Mouse (Mus musculus) heart, adult 2 months (tissue): ENCODE data around the gene Paxbp1. TPM values are rescaled to one million over a fixed set of nuclear protein-coding genes. Genes with fewer than 3 reads are reported as not detected.

Source experiments
- DNase-seq, 2 experiments: peaks; one replicate each; pipeline ENCODE4 v3.0.0; 2021
- H3K27ac ChIP-seq: fragments of 200-600 bp; 2 replicates; pipeline ENCODE4 v1.8.1; 2022
- H3K27me3 ChIP-seq: fragments of 200-500 bp; 2 replicates; pipeline ENCODE4 v1.6.1; 2012; ENCODE audit warnings: mild to moderate bottlenecking, low read length, inconsistent platforms, mixed read lengths; ENCODE audit not compliant: control insufficient read depth, insufficient read depth
- H3K36me3 ChIP-seq: fragments of 200-500 bp; 2 replicates; pipeline ENCODE4 v1.6.1; 2012; ENCODE audit warnings: low read length, inconsistent platforms; ENCODE audit not compliant: control insufficient read depth, insufficient read depth
- H3K4me1 ChIP-seq: fragments of 200-500 bp; 2 replicates; pipeline ENCODE4 v1.6.1; 2011; ENCODE audit warnings: low read length; ENCODE audit not compliant: control insufficient read depth, insufficient read depth
- H3K4me3 ChIP-seq: fragments of 200-600 bp; 2 replicates; pipeline ENCODE4 v1.8.1; 2022
- H3K79me2 ChIP-seq: fragments of 200-500 bp; replicated peaks from 2 replicates; pipeline ENCODE4 v1.6.1; 2012; ENCODE audit warnings: mild to moderate bottlenecking, inconsistent platforms, low read length, moderate library complexity, mixed read lengths; ENCODE audit not compliant: control insufficient read depth, insufficient read depth
- H3K9ac ChIP-seq: fragments of 200-500 bp; 2 replicates; pipeline ENCODE4 v1.6.1; 2012; ENCODE audit warnings: low read depth, mild to moderate bottlenecking, control low read depth, inconsistent platforms, low read length, mixed read lengths
- CTCF ChIP-seq: fragments of 200-600 bp; IDR thresholded peaks from 2 replicates; pipeline ENCODE4 v1.8.1; 2022; ENCODE audit warnings: antibody characterized with exemption, mild to moderate bottlenecking, moderate library complexity
- EP300 ChIP-seq: fragments of 200-500 bp; IDR thresholded peaks from 2 replicates; pipeline ENCODE4 v1.6.1; 2011; ENCODE audit warnings: low read depth, low read length, control low read depth; ENCODE audit not compliant: insufficient read depth
- POLR2A ChIP-seq: fragments of 200-500 bp; IDR thresholded peaks from 2 replicates; pipeline ENCODE4 v1.6.1; 2011; ENCODE audit warnings: mild to moderate bottlenecking, low read depth, low read length, control low read depth; ENCODE audit not compliant: insufficient read depth
- WGBS: fragments of 180-500 bp; shearing (Covaris S2); methylation state at CpG from one replicate; pipeline ENCODE4 v1.1.7; 2018; 5-methylcytosine and 5-hydroxymethylcytosine counted together
- intact Hi-C: fragments of 180-260 bp; cut with DNase I; formaldehyde crosslinking; loops from one replicate; pipeline ENCODE4 v1.15.1; 2025
- polyA plus RNA-seq: library from polyadenylated mRNA; depleted of rRNA; stranded (reverse); fragments of >200 nt; gene quantifications from 2 replicates; pipeline ENCODE4 v1.2.3, GENCODE M21; 2012
- total RNA-seq, 2 experiments: library from RNA; stranded (reverse); gene quantifications; 2 replicates each; pipeline ENCODE4 v1.2.3; 2021

The Paxbp1 gene
- total and polyA plus RNA-seq, 3 experiments = 10.2 to 12.0 (median 11.6) TPM

- no peak for DNase-seq
- H3K79me2 ChIP-seq = no peaks in the 10 kb centered on the region
- H3K27me3 ChIP-seq = no peaks in the 10 kb centered on the region
- TF ChIP-seq EP300 (no peak), CTCF (no peak), POLR2A (no peak)
- no peaks in the 10 kb centered on the region for H3K4me1 ChIP-seq
- H3K27ac ChIP-seq = no peak overlapping the region
- H3K4me3 ChIP-seq = no peak overlapping the region
- 98% methylated on average over 1 of the region's 1 CpGs for WGBS
- no peaks in the 10 kb centered on the region for H3K36me3 ChIP-seq
- intact Hi-C loops = no loop called here
- no peak overlapping the region for H3K9ac ChIP-seq
These were observed 22.8 kb upstream of the Paxbp1 start for GRCm38 (mm10) chr16:91067122-91067521.

GRCm38 (mm10) chr16:91064583-91065365 is 20.4 kb upstream of the Paxbp1 start:
- Histone ChIP-seq H3K27ac (no peak overlapping the region), H3K4me3 (no peak overlapping the region), H3K9ac (no peak overlapping the region), H3K36me3 (no peaks in the 10 kb centered on the region), H3K79me2 (no peaks in the 10 kb centered on the region), H3K4me1 (no peaks in the 10 kb centered on the region), H3K27me3 (no peaks in the 10 kb centered on the region)
- intact Hi-C loops = no loop called here
- TF ChIP-seq CTCF = no peak
- no peak for TF ChIP-seq POLR2A
- TF ChIP-seq EP300 = no peak
- WGBS = 70% methylated on average over 12 of the region's 12 CpGs
- no peak for DNase-seq

- Histone ChIP-seq H3K4me3 (no peak overlapping the region), H3K4me1 (no peaks in the 10 kb centered on the region), H3K9ac (no peak overlapping the region), H3K27ac (no peak overlapping the region), H3K79me2 (no peaks in the 10 kb centered on the region), H3K36me3 (no peaks in the 10 kb centered on the region), H3K27me3 (no peaks in the 10 kb centered on the region)
- TF ChIP-seq EP300 = no peak
- no peak for TF ChIP-seq CTCF
- TF ChIP-seq POLR2A = no peak
- DNase-seq = no peak
- WGBS = 68% methylated on average over 10 of the region's 10 CpGs
- intact Hi-C loops = no loop called here
These were observed 19.4 kb upstream of the Paxbp1 start for GRCm38 (mm10) chr16:91063786-91064185.

GRCm38 (mm10) chr16:91061531-91062318 is 17.4 kb upstream of the Paxbp1 start:
- H3K4me1 ChIP-seq = no peaks in the 10 kb centered on the region
- no peak overlapping the region for H3K9ac ChIP-seq
- WGBS = 67% methylated on average over 13 of the region's 13 CpGs
- H3K27me3 ChIP-seq = no peaks in the 10 kb centered on the region
- no peak overlapping the region for H3K4me3 ChIP-seq
- no peaks in the 10 kb centered on the region for H3K79me2 ChIP-seq
- no peak overlapping the region for H3K27ac ChIP-seq
- intact Hi-C loops = no loop called here
- DNase-seq = no peak
- no peak for TF ChIP-seq POLR2A
- no peak for TF ChIP-seq EP300
- H3K36me3 ChIP-seq = no peaks in the 10 kb centered on the region

GRCm38 (mm10) chr16:91057741-91058140 is 13.4 kb upstream of the Paxbp1 start:
- no peaks in the 10 kb centered on the region for H3K27me3 ChIP-seq
- H3K27ac ChIP-seq = no peak overlapping the region
- DNase-seq = no peak
- WGBS = 54% methylated on average over 6 of the region's 6 CpGs
- peaks cover 7% of the 10 kb centered on the region for H3K4me1 ChIP-seq
- no peaks in the 10 kb centered on the region for H3K36me3 ChIP-seq
- H3K79me2 ChIP-seq = no peaks in the 10 kb centered on the region
- H3K4me3 ChIP-seq = no peak overlapping the region
- TF ChIP-seq CTCF = no peak
- TF ChIP-seq POLR2A = no peak
- TF ChIP-seq EP300 = no peak
- H3K9ac ChIP-seq = no peak overlapping the region
- intact Hi-C loops = no loop called here

DNA sequence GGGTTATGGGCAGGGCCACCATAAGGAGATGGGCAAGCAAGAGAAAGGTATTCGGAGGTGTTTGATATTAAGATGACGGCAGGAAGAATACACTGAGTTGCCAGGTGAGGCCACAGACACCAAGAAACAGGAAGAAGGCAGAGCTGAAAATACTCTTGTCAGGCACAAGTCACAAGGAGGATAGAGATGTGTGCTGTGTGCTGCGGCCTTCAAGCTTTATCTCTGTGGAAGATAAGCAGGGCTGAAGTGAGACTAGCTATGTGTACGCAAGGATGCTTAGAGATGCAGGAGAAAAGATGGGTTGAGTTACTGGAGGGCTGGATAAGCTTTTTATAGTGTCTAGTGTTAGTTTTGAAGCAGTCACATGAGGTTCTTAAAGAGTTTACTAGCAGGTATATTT is 12.9 kb upstream of the Paxbp1 start:
- no peak for TF ChIP-seq POLR2A
- no peak for TF ChIP-seq EP300
- TF ChIP-seq CTCF = no peak
- no peak for DNase-seq
- no peak overlapping the region for H3K9ac ChIP-seq
- H3K36me3 ChIP-seq = no peaks in the 10 kb centered on the region
- 73% methylated on average over 4 of the region's 4 CpGs for WGBS
- H3K27me3 ChIP-seq = no peaks in the 10 kb centered on the region
- H3K4me3 ChIP-seq = no peak overlapping the region
- H3K27ac ChIP-seq = no peak overlapping the region
- intact Hi-C loops = no loop called here
- peaks cover 7% of the 10 kb centered on the region for H3K4me1 ChIP-seq
- no peaks in the 10 kb centered on the region for H3K79me2 ChIP-seq
